Mouse (Mus musculus) layer of hippocampus, adult 18-20 months (tissue): ENCODE data around the gene Chd2. TPM values are rescaled to one million over a fixed set of nuclear protein-coding genes. Genes with fewer than 3 reads are reported as not detected.
"Not testable (repeated sequence)": the region's sequence is repeated elsewhere in the genome, so short reads cannot be mapped to it uniquely, and the experiment has no call there.

Experiments used
- DNase-seq, 2 experiments: peaks; one replicate each; pipeline ENCODE4 v3.0.0; 2022; ENCODE audit warnings: low spot score in 2 of 2
- total RNA-seq, 2 experiments: library from RNA; stranded (reverse); gene quantifications; 2 replicates each; pipeline ENCODE4 v1.2.3; 2021

Chd2 gene
- total RNA-seq, 2 experiments from 2014 or later = 50.7 to 55.7 TPM

DNA sequence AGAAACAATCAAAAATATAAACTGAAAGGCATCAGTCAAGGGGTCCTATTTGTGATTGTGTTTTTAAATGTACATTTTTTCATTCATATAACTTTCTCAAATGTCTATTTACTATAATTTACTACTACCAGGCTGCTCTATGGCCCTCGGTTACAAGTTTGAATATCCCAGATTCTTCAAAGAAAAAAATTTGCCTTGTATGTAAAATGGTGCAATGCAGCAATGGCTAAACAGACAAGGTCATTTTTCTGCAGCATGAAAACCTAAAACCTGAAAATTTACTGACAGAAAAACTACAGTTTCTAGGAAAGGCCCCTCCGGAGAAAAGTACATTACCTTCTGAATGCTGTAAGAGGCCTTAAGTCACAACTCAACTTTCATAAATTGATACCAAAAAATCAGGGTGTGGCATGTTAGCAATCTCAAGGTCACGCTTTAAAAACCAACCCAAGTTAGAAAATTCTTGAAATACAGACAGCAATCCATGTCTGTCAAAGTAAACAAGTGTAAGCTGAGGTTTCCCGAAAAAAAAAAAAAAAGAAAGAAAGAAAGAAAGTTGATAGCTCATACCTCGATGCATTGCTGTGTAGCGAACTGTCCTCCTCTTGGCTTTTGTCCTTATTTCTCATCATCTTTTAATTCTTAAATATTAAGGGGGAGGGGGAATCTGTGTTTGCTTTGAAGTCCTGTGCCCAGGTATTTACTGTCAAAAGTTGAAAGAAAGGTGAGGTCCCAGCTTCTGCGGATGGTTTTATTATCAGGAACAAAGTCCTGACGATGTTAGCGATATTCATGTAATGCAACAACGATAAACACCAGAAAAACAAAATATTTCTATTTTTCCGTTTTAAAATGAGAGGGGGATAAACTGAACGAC is 1.2 kb downstream of the Chd2 start:
- no peak for DNase-seq

- DNase-seq = no peak
These were observed 2.4 kb downstream of the Chd2 start for GRCm38 (mm10) chr7:73539116-73539682.

- no peak for DNase-seq
These were observed 3.1 kb downstream of the Chd2 start for GRCm38 (mm10) chr7:73538424-73539079.

DNA sequence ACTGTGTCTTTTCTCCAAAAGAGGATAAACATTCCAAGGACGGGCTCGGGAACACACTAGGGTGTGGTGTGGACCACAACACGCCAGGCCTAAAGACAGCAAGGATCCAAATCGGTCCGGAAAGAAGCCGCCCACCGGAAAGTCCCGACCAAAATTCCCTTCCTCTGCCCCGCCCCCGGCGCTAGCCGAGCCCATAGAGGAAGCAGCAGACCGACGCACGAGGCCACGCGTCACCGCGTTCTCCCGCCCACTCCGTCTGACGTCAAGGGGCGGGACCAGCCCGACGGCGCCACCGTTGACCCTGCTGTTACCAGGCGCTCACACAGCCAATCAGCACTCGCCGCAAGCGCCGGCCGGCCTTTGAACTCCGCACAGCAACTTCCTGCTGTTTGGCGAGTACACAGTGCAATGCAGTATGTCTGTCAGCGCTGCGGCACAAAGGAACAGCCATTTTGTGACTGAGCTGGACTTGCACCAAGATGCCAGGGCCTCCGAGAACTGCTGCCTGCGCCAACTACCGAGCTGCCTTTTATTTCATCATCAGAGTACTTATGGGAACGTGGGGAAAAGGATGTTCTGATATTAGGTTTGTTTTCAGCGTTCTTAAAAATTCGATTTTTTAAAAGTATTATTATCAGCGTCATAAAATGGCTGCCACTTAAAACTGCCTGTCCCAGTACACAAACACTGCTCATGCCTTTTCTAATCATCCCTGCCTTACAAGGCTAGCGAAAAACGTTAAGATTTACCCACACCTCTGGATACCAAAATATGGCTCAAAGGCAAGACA is 3.8 kb downstream of the Chd2 start:
- peak; percentile 100 for DNase-seq

GRCm38 (mm10) chr7:73537228-73537627 is 4.4 kb downstream of the Chd2 start:
- no peak for DNase-seq

- no peak for DNase-seq
These were observed 5.1 kb downstream of the Chd2 start for GRCm38 (mm10) chr7:73536579-73536978.

DNA sequence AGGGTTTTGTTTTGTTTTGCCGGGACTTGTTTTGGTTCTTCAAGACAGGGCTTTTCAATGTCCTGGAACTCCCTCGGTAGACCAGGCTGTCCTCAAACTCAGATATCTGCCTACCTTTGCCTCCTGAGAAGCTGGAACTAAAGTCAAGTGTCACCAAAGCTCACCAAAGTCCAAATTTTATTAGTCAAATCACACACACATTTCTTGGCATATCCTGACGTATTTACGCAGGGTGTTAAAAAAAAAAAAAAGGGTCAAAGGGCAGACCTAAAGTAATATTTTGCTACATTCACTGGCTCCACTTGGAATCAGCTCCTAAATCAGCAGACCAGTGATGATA is 5.8 kb downstream of the Chd2 start:
- DNase-seq = no peak

DNA sequence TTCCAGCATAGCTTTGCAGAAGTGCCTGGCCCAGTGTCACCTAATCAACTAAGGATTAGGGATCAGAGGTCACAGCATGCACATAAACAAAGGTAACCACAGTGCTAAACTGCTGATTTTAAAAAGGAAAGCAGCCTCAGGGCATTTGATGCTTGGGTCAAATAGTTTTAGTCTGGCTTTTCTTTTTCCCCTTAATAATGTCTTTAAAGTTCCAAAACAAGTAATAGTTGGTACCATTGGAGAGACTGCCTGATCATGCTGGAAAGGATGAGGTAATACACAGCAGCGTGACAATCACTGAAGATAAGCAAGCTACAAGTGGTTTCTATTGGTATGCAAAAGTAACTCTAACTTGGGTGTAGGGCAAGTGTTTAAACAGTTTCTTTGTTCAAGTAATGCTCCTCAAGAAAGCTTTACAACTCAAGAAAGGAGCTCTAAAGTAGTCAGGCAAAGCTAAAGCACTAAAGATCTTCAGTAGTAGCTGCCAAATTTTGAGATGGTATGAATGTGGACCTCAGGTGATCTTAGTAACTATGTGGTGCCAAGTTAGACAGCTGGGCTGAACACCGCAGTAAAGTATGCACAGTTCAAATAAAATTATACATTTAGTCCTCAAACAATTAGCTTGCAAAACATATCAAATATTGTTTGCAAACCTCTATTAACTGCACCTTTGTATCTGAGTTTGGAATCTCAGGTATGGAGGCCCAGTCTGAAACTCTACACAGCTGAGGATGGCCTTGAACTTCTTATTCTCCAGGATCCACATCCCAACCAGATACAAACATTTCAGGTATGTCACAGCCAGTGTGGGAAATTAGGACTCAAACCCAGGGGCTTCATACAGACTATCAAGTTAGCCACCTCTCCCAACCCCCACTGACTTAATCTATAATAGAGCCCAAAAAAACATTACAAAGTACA is 6.4 kb downstream of the Chd2 start:
- no peak for DNase-seq

- no peak for DNase-seq
These were observed 8.2 kb downstream of the Chd2 start for GRCm38 (mm10) chr7:73533457-73533856.

DNA sequence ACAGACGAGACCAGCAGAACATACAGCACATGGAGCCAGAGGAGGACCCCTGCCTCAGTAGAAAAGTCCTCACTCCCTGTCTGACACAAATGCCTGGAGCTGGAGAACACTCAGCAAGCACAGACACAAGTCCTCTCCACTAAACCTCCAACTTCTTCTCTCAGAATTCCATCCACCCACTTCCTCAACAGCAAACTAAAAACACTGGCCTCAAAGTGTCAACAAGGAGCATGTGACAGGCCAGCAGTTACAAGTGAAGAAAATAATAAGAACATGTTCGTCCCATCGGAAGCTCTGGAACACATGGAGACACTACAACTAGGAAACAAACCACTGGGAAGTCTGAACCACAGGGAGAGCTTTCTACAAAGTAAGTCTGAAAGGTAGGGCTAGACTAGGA is 8.7 kb downstream of the Chd2 start:
- no peak for DNase-seq

- no peak for DNase-seq
These were observed 9.5 kb downstream of the Chd2 start for GRCm38 (mm10) chr7:73532139-73532538.

DNA sequence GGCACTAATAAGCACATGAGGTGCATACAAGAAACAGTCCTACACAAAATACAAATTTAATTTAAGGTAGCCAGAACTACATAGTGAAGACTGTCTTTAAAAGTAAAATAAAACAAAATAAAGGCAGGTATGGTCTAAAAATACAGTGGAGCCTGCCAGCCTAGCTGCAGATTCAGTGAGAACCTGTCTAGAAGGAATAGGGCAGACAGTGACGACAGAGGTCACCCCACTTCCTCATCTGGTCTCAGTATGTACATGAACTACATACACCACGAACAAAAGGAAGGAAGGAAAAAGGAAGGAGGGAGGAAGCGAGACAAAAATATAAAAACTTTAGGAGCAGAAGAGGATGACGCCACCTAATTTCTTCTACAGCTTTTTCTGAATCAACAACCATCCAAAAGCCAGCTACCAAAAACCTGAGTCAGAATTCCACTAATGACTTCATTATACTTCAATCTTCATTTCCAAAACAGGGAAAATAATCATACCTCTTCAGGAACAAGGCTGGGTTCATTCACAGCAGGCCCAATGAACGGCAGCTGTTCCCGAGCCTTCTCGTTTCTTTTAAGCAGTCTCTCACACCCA is 10.0 kb downstream of the Chd2 start:
- DNase-seq = no peak

- DNase-seq = no peak
These were observed 10.8 kb downstream of the Chd2 start for GRCm38 (mm10) chr7:73530846-73531245.

DNA sequence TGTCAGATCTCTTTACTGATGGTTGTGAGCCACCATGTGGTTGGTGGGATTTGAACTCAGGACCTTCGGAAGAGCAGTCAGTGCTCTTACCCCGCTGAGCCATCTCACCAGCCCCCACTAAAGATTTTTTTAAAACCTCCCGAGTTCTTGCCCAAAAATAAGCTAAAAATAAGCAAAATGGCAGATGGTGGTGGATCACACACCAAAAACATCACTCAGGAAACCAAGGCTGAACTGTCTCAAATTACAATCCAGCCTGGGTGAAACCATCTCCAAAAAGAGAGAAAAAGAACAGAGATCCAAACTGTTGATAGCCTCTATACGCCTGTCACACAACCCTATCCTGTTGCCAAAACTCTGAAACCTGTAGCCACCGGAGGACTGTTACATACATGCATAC is 11.5 kb downstream of the Chd2 start:
- DNase-seq = peak in 1 of 2 experiments; percentile 64

- DNase-seq = no peak
These were observed 12.4 kb downstream of the Chd2 start for GRCm38 (mm10) chr7:73529261-73529660.

DNA sequence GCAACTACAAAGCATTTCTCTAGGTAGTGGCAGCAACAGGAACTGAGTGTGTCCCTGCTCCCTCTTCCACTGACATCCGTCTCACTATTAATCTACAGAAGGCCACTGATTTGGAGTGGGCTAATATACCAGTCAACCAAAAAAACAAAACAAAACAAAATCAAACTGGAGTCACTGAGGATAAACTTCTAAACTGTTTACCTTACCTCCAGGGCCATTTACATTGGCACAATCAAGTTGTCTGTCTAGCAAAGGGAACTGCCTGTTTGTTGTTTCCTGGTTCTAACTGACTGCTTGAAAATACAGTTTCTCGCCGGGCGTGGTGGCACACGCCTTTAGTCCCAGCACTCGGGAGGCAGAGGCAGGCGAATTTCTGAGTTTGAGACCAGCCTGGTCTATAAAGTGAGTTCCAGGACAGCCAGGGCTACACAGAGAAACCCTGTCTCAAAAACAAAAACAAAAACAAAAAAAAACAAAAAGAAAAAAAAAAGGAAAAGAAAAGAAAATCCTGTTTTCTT is 13.2 kb downstream of the Chd2 start:
- DNase-seq = not testable (repeated sequence)

GRCm38 (mm10) chr7:73527225-73527624 is 14.4 kb downstream of the Chd2 start:
- no peak for DNase-seq

DNA sequence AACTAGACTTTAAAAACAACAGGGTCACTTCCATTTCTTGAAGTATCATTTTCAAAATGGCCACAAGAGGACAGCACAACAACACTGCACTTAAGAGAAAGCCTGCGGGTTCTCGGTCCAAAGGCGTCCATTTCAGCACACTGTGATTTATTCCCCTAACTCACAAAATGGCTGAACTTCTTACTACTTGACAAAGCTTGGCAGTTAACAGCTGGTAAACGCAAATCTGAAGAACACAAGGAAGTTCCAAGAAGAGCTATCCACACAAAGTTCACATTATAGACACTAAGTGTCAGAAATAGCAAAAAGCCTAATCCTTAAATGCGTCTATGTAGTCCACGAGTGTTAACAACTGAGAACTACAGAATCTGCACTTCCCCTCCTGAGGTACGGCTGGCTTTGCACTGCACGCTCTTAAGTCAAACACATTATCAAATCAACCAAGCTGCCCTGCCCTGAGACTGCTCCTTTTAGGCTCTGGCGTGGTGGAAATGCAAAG is 17.1 kb downstream of the Chd2 start:
- DNase-seq = peak in 1 of 2 experiments; percentile 78

- DNase-seq = no peak
These were observed 17.9 kb downstream of the Chd2 start for GRCm38 (mm10) chr7:73523608-73524259.
